Mouse (Mus musculus) bone marrow macrophage, adult 2 months (primary cell): Measurements from ENCODE around the gene Duox2.

Source experiments
- CTCF ChIP-seq: IDR thresholded peaks from 2 replicates; pipeline ENCODE4 v1.5.1; 2012; ENCODE audit warnings: low read depth, mild to moderate bottlenecking, low read length, moderate library complexity
- POLR2A ChIP-seq: IDR thresholded peaks from 2 replicates; pipeline ENCODE4 v1.6.1; 2012; ENCODE audit warnings: mild to moderate bottlenecking, low read depth, low read length, borderline replicate concordance

- TF ChIP-seq CTCF (no peak), POLR2A (no peak)
Measured at GRCm38 (mm10) chr2:122236321-122236720, 61.9 kb downstream of the Duox2 start.
